Mouse (Mus musculus): ENCODE results near the gene Brsk1. TPM values are rescaled to one million over a fixed set of nuclear protein-coding genes. Genes with fewer than 3 reads are reported as not detected.

The Brsk1 gene
- under 1 TPM in 1 of 2 experiments, not detected in 1; 0.61 TPM for polyA plus RNA-seq (2017; shearing (Covaris generic))

DNA sequence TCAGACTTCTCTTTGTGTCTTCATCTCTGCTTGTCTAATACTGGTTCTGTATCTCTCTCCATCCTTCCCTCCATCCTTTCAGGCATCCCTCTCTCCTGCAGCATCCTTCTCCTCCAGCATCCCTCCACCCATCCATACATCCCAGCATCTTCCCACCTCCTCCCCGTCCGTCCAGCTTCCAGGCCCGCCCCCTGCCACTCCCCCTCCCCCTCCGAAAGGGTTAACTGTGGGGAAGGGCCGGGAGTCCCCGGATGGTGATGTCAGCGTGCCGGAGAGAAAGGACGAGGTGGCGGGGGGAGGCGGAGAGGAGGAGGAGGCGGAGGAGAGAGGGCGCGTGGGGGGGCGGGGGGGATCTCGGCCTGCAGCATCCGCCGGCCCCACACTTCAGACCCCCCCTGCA lies at the start of gene Brsk1:
Brsk1 (plus strand) TSS at position 218 of the 400 bp plus-strand sequence.

DNA sequence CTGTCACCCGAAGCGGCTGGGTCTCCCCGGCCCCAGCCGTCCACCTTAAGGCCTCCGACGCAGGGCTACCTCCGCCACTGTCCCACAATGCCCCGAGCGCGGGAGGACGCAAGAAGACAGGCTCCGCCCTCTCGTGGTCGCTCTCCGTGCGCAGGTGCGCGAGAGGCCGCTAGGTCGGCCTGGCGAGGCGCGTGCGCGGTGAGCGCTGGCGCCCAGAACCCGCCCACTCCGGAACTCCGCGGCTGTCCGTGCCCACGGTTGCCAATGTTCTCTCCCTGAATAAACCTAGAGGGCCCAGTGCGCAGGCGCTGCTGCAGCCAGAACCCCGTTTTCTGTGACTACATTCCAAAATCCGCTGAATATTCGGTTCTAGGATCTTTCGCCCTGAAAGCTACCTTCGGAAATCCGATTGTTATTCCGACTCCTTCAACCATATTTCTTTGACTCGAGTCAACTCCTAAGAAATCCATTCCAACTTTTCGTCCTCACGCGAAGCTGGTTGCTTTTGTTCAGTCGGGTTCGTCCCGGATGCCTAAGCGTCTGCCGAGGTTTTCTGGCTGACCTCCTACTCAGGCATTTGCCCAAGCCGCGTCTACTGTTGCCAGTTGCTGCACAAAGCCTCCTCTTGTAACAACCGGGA lies 31.4 kb upstream of the Brsk1 start, which contains the start of gene Ppp6r1:
Ppp6r1 (minus strand) TSS at position 108 of the 640 bp plus-strand sequence.

GRCm38 (mm10) chr7:4684632-4685417 lies 5.6 kb upstream of the Brsk1 start, which contains the start of gene Hspbp1:
TSS of gene Hspbp1 (minus strand) at chr7:4685068.

GRCm38 (mm10) chr7:4725169-4725568 lies 34.8 kb downstream of the Brsk1 start, which contains the start of gene Tmem150b:
TSS of gene Tmem150b (minus strand) at chr7:4725249.

GRCm38 (mm10) chr7:4739544-4740275 lies 49.3 kb downstream of the Brsk1 start, which contains the start of gene Kmt5c:
TSS of gene Kmt5c (plus strand) at chr7:4740115.

DNA sequence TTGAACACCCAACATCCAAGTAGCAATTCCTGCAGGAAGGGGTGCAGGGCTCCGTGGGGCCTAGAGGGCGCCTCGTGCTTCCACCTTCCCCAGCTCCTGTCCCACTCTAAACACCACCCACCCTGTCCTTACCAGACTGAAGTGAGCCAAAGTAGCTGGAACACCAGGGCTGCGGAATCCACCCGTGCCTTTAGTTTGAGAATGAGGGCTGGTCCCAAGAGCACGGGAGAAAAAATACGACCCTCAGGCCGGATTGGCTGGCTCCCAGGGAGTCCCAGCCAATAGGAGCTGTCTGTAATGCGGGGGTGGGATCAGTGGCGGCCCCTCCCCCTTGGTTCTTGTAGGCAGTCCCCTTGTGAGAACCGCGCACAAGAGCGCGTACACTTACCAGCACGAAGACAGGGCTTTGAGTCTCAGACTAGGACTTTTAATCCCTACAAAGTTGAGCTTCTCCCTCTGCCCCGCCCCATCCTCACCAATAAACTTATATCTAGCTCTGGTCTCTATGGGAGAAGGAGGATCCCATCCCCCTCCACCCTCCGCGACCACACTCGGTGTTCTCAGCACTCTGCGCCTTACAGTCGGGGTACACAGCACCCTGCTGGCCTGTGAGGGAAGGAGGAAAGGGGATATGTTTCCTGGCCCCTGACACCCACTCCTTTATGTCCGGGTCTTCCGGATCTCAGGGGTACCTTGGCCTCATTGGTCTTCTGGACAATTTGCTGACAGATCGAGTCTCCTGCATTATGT lies 62.6 kb downstream of the Brsk1 start, which contains the start of gene Cox6b2:
Cox6b2 (minus strand) TSS at position 274 of the 750 bp plus-strand sequence.

Other genes with a start within 250 kb of the Brsk1 start
- 1 to 10 TPM; 2.2 to 4.9 TPM for gene Rdh13, start 245.0 kb upstream of the Brsk1 start, polyA plus RNA-seq (2017; shearing (Covaris generic))
- gene Eps8l1, start 229.9 kb upstream of the Brsk1 start, polyA plus RNA-seq (2017; shearing (Covaris generic)), result 10 to 100 TPM in 1 of 2 experiments, 1 to 10 TPM in 1; 8.9 to 19.0 TPM
- gene Ppp1r12c, start 188.9 kb upstream of the Brsk1 start, polyA plus RNA-seq (2017; shearing (Covaris generic)), result 100 to 1,000 TPM; 122 to 144 TPM
- 10 to 100 TPM in 1 of 2 experiments, 1 to 10 TPM in 1; 6.2 to 15.6 TPM for gene Tnnt1, start 174.2 kb upstream of the Brsk1 start, polyA plus RNA-seq (2017; shearing (Covaris generic))
- 1 to 10 TPM in 1 of 2 experiments, under 1 TPM in 1; 0.44 to 1.5 TPM for gene Tnni3, start 166.4 kb upstream of the Brsk1 start, polyA plus RNA-seq (2017; shearing (Covaris generic))
- gene Dnaaf3, start 158.2 kb upstream of the Brsk1 start, polyA plus RNA-seq (2017; shearing (Covaris generic)), result 1 to 10 TPM; 1.1 to 1.3 TPM
- gene Syt5, start 143.1 kb upstream of the Brsk1 start, polyA plus RNA-seq (2017; shearing (Covaris generic)), result not detected
- not detected for gene Ptprh, start 86.6 kb upstream of the Brsk1 start, polyA plus RNA-seq (2017; shearing (Covaris generic))
- 10 to 100 TPM; 11.0 to 15.2 TPM for gene Tmem86b, start 59.2 kb upstream of the Brsk1 start, polyA plus RNA-seq (2017; shearing (Covaris generic))
- 100 to 1,000 TPM; 185 to 259 TPM for gene Ppp6r1, start 31.6 kb upstream of the Brsk1 start, polyA plus RNA-seq (2017; shearing (Covaris generic))
- 10 to 100 TPM; 53.0 to 59.9 TPM for gene Hspbp1, start 5.5 kb upstream of the Brsk1 start, polyA plus RNA-seq (2017; shearing (Covaris generic))
- under 1 TPM in 1 of 2 experiments, not detected in 1; 0.25 TPM for gene Tmem150b, start 34.6 kb downstream of the Brsk1 start, polyA plus RNA-seq (2017; shearing (Covaris generic))
- 10 to 100 TPM; 26.0 to 45.1 TPM for gene Kmt5c, start 49.5 kb downstream of the Brsk1 start, polyA plus RNA-seq (2017; shearing (Covaris generic))
- 1 to 10 TPM; 3.0 to 9.5 TPM for gene Cox6b2, start 62.5 kb downstream of the Brsk1 start, polyA plus RNA-seq (2017; shearing (Covaris generic))
- gene Fam71e2, start 80.7 kb downstream of the Brsk1 start, polyA plus RNA-seq (2017; shearing (Covaris generic)), result not detected
- under 1 TPM; 0.16 to 0.20 TPM for gene Il11, start 92.3 kb downstream of the Brsk1 start, polyA plus RNA-seq (2017; shearing (Covaris generic))
- not detected for gene Tmem190, start 92.3 kb downstream of the Brsk1 start, polyA plus RNA-seq (2017; shearing (Covaris generic))
- gene Tmem238, start 99.1 kb downstream of the Brsk1 start, polyA plus RNA-seq (2017; shearing (Covaris generic)), result 1 to 10 TPM; 5.5 to 8.8 TPM
- 100 to 1,000 TPM; 316 to 505 TPM for gene Rpl28, start 102.3 kb downstream of the Brsk1 start, polyA plus RNA-seq (2017; shearing (Covaris generic))
- 100 to 1,000 TPM; 126 to 185 TPM for gene Ube2s, start 122.0 kb downstream of the Brsk1 start, polyA plus RNA-seq (2017; shearing (Covaris generic))
- gene Shisa7, start 154.1 kb downstream of the Brsk1 start, polyA plus RNA-seq (2017; shearing (Covaris generic)), result not detected
- gene Isoc2b, start 179.7 kb downstream of the Brsk1 start, polyA plus RNA-seq (2017; shearing (Covaris generic)), result 10 to 100 TPM; 46.9 to 52.2 TPM
- under 1 TPM; 0.37 to 0.84 TPM for gene Isoc2a, start 186.5 kb downstream of the Brsk1 start, polyA plus RNA-seq (2017; shearing (Covaris generic))
- under 1 TPM in 1 of 2 experiments, not detected in 1; 0.32 TPM for gene Gm36210, start 215.9 kb downstream of the Brsk1 start, polyA plus RNA-seq (2017; shearing (Covaris generic))
- gene Zfp628, start 224.6 kb downstream of the Brsk1 start, polyA plus RNA-seq (2017; shearing (Covaris generic)), result 1 to 10 TPM; 2.2 to 3.1 TPM
- gene Nat14, start 231.4 kb downstream of the Brsk1 start, polyA plus RNA-seq (2017; shearing (Covaris generic)), result under 1 TPM; 0.49 to 0.79 TPM
- gene Ssc5d, start 235.2 kb downstream of the Brsk1 start, polyA plus RNA-seq (2017; shearing (Covaris generic)), result not detected

Measured in activated CD4-positive, CD25-positive, alpha-beta regulatory T cell (primary cell).